Mouse (Mus musculus): Measurements from ENCODE around the gene Zfp827. TPM values are rescaled to one million over a fixed set of nuclear protein-coding genes. Genes with fewer than 3 reads are reported as not detected.

Zfp827 gene
- polyA plus RNA-seq, 1 experiment from 2014 or later = 11.6 TPM

DNA sequence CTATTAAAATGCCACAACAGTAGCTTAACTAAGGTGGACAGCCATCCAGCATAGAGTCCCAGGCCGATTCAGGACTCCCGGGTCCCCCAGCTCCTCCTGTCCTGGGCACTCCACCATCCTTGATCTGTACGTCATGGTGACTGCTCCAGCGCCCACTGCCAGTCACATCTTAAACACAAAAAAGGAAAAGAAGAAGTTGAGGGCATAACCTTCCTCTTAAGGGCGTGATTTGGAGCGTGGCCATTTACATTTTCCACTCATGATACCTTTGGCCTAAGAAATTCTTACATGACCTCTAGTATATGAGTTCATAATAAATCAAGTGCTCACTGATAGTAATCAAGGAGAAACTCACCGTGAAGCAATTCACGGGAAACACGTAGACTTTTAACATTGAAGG is 131.2 kb downstream of the Zfp827 start:
- DNase-seq (ENCODE audit: low spot score) = no peak
- no peaks in the 10 kb centered on the region; the same call in 1 of the 2 replicates for H3K36me3 ChIP-seq (ENCODE audit: control insufficient read depth, insufficient read depth, low read length)
- ATAC-seq (ENCODE audit: insufficient number of reproducible peaks, low FRiP score, low TSS enrichment, low read depth) = no peak

GRCm38 (mm10) chr8:79160302-79160701 is 132.1 kb downstream of the Zfp827 start:
- Histone ChIP-seq H3K9me3 (ENCODE audit: control insufficient read depth, low read length) (no peaks in the 10 kb centered on the region), H3K4me3 (ENCODE audit: low read depth, low read length) (no peak overlapping the region), H3K4me1 (ENCODE audit: control insufficient read depth, insufficient read depth, low read length) (peaks cover 4% of the 10 kb centered on the region; the same call in 1 of the 2 replicates), H3K27ac (replicated peaks; ENCODE audit: low read depth, low read length) (no peak overlapping the region), H3K27me3 (ENCODE audit: control insufficient read depth, insufficient read depth, low read length) (no peaks in the 10 kb centered on the region), H3K36me3 (ENCODE audit: control insufficient read depth, insufficient read depth, low read length) (no peaks in the 10 kb centered on the region; the same call in 1 of the 2 replicates), H3K9ac (ENCODE audit: low read length) (no peak overlapping the region), H3K4me2 (ENCODE audit: low read depth, severe bottlenecking) (no peak overlapping the region)
- DNase-seq (ENCODE audit: low spot score) (no peak), ATAC-seq (ENCODE audit: insufficient number of reproducible peaks, low FRiP score, low TSS enrichment, low read depth) (no peak)
- WGBS = 69% methylated on average over 4 of the region's 4 CpGs

More for the DNA sequence above, 131.2 kb downstream of the Zfp827 start:
- WGBS = 93% methylated on average over 9 of the region's 9 CpGs
- H3K9ac ChIP-seq (ENCODE audit: low read length) = no peak overlapping the region
- H3K4me3 ChIP-seq (ENCODE audit: low read depth, low read length) = no peak overlapping the region
- no peaks in the 10 kb centered on the region for H3K9me3 ChIP-seq (ENCODE audit: control insufficient read depth, low read length)
- H3K27ac ChIP-seq (replicated peaks; ENCODE audit: low read depth, low read length) = no peak overlapping the region
- no peak overlapping the region for H3K4me2 ChIP-seq (ENCODE audit: low read depth, severe bottlenecking)
- no peaks in the 10 kb centered on the region for H3K27me3 ChIP-seq (ENCODE audit: control insufficient read depth, insufficient read depth, low read length)
- H3K4me1 ChIP-seq (ENCODE audit: control insufficient read depth, insufficient read depth, low read length) = peaks cover 4% of the 10 kb centered on the region; the same call in 1 of the 2 replicates

- no peak overlapping the region for H3K4me3 ChIP-seq (ENCODE audit: low read depth, low read length)
- no peaks in the 10 kb centered on the region for H3K9me3 ChIP-seq (ENCODE audit: control insufficient read depth, low read length)
- no peak overlapping the region for H3K27ac ChIP-seq (replicated peaks; ENCODE audit: low read depth, low read length)
- DNase-seq (ENCODE audit: low spot score) = no peak
- H3K4me2 ChIP-seq (ENCODE audit: low read depth, severe bottlenecking) = no peak overlapping the region
- H3K36me3 ChIP-seq (ENCODE audit: control insufficient read depth, insufficient read depth, low read length) = no peaks in the 10 kb centered on the region; the same call in 1 of the 2 replicates
- H3K9ac ChIP-seq (ENCODE audit: low read length) = no peak overlapping the region
- peaks cover 4% of the 10 kb centered on the region; the same call in 1 of the 2 replicates for H3K4me1 ChIP-seq (ENCODE audit: control insufficient read depth, insufficient read depth, low read length)
- H3K27me3 ChIP-seq (ENCODE audit: control insufficient read depth, insufficient read depth, low read length) = no peaks in the 10 kb centered on the region
- 94% methylated on average over 4 of the region's 4 CpGs for WGBS
- no peak for ATAC-seq (ENCODE audit: insufficient number of reproducible peaks, low FRiP score, low TSS enrichment, low read depth)
These were observed 133.0 kb downstream of the Zfp827 start for GRCm38 (mm10) chr8:79161172-79161778.

DNA sequence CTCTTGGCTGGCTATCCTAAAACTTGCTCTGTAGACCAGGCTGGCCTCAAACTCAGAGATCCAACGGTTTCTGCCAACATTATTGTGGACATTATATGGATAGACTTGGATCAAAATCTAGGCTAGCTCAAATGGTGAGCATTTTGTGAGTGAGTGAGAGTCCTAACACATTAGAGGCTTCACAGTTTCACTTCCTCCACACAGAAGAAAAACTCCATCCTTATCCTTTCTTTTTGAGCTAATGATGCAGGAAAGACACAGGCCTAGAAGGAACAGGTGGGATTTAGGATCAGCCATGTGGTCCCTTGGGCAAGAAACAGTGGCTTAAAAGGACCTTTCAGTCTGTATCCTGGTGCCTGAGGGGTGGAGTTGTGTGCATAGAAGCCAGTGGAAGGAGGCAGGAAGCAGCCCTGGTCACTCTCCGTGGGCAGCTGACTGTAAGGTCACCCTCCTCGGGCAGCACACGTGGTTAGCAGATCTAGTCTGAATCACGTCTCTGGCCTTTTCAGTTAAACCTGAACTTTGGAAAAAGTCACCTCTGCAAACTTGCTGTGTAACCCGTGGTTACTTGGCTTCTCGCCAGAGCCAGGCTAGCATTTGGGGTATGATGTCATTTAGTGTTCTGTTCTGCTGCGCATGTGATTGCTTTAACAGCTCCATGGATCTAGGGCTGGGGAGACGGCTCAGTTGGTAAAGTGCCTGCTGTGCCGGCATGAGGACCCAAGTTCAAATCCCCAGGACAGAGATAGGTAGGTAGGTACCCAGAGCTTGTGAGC is 134.5 kb downstream of the Zfp827 start:
- Histone ChIP-seq H3K36me3 (ENCODE audit: control insufficient read depth, insufficient read depth, low read length) (no peaks in the 10 kb centered on the region), H3K9ac (ENCODE audit: low read length) (no peak overlapping the region), H3K4me3 (ENCODE audit: low read depth, low read length) (no peak overlapping the region), H3K27me3 (ENCODE audit: control insufficient read depth, insufficient read depth, low read length) (no peaks in the 10 kb centered on the region), H3K9me3 (ENCODE audit: control insufficient read depth, low read length) (no peaks in the 10 kb centered on the region), H3K4me2 (ENCODE audit: low read depth, severe bottlenecking) (no peak overlapping the region), H3K27ac (replicated peaks; ENCODE audit: low read depth, low read length) (no peak overlapping the region), H3K4me1 (ENCODE audit: control insufficient read depth, insufficient read depth, low read length) (peaks cover 2% of the 10 kb centered on the region; the same call in 1 of the 2 replicates)
- peak; percentile 48; the same call in 1 of the 2 replicates for ATAC-seq (ENCODE audit: insufficient number of reproducible peaks, low FRiP score, low TSS enrichment, low read depth)
- WGBS = 72% methylated on average over 10 of the region's 10 CpGs
- DNase-seq (ENCODE audit: low spot score) = peak; percentile 44

DNA sequence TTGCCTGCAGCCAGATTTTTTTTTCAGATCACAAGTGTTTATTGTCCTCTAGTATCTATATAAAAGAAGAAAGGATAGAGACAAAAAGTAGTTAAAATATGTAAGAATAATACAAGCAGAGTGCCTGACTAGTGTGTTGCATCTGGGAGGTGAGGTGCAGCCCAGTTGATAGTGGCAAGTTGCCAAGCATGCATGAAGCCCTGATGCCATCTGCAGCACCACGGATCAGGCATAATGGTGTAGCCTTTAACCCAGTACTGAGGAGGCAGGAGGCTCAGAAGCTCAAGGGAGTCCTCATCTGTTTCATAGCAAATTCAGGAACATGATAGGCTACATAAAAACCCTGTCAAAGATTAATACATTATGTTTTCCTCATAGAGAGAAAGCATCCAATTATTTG is 136.1 kb downstream of the Zfp827 start:
- no peak for ATAC-seq (ENCODE audit: insufficient number of reproducible peaks, low FRiP score, low TSS enrichment, low read depth)
- H3K27me3 ChIP-seq (ENCODE audit: control insufficient read depth, insufficient read depth, low read length) = no peaks in the 10 kb centered on the region
- H3K36me3 ChIP-seq (ENCODE audit: control insufficient read depth, insufficient read depth, low read length) = no peaks in the 10 kb centered on the region
- DNase-seq (ENCODE audit: low spot score) = no peak
- no peak overlapping the region for H3K4me3 ChIP-seq (ENCODE audit: low read depth, low read length)
- no peak overlapping the region for H3K27ac ChIP-seq (replicated peaks; ENCODE audit: low read depth, low read length)
- H3K4me1 ChIP-seq (ENCODE audit: control insufficient read depth, insufficient read depth, low read length) = no peaks in the 10 kb centered on the region
- no peak overlapping the region for H3K9ac ChIP-seq (ENCODE audit: low read length)
- WGBS = 85% methylated on average over 1 of the region's 1 CpGs
- no peaks in the 10 kb centered on the region for H3K9me3 ChIP-seq (ENCODE audit: control insufficient read depth, low read length)
- no peak overlapping the region for H3K4me2 ChIP-seq (ENCODE audit: low read depth, severe bottlenecking)

DNA sequence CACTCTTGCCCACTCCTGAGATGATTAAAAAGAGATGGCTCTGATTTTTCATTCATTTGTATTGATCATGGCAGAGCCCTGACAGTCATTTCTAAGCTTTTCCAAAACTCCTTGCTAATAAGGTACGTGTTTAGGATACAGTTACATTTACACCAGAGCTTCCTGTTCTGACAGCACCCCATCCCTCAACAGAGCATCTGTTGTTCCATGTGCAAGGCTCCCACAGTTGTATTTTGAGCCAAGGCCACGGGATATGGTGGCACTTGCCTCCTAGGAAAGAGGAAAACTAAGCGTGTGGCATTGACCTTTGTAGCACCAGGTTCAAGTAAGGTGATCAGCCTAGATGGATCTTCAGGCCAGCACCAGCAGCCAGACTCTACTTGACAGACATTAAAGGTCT is 137.0 kb downstream of the Zfp827 start:
- WGBS = 91% methylated on average over 3 of the region's 3 CpGs
- Histone ChIP-seq H3K36me3 (ENCODE audit: control insufficient read depth, insufficient read depth, low read length) (no peaks in the 10 kb centered on the region), H3K27me3 (ENCODE audit: control insufficient read depth, insufficient read depth, low read length) (no peaks in the 10 kb centered on the region), H3K9me3 (ENCODE audit: control insufficient read depth, low read length) (no peaks in the 10 kb centered on the region), H3K9ac (ENCODE audit: low read length) (no peak overlapping the region), H3K27ac (replicated peaks; ENCODE audit: low read depth, low read length) (no peak overlapping the region), H3K4me1 (ENCODE audit: control insufficient read depth, insufficient read depth, low read length) (no peaks in the 10 kb centered on the region), H3K4me3 (ENCODE audit: low read depth, low read length) (no peak overlapping the region), H3K4me2 (ENCODE audit: low read depth, severe bottlenecking) (no peak overlapping the region)
- ATAC-seq (ENCODE audit: insufficient number of reproducible peaks, low FRiP score, low TSS enrichment, low read depth) = no peak
- DNase-seq (ENCODE audit: low spot score) = no peak

DNA sequence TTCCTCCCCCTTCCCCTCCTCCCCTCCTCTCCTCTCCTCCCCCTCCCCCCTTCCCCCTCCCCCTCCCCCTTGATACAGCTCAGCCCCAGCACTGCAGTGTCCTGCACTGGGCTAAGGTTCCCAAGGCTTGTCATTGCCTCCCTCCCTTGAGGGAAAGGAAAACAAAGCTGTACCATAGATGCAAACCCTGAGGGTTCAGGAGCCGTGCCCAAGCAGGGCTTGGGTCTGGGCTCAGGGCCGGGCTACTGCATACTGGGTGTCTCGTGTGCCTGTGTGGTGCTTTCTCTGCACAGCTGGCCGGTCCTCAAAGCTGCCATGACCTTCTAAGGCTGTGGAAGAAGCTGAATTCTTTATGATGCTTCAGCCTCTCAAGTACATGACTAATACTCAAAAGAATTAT is 145.4 kb downstream of the Zfp827 start:
- no peak overlapping the region for H3K27ac ChIP-seq (replicated peaks; ENCODE audit: low read depth, low read length)
- H3K4me2 ChIP-seq (ENCODE audit: low read depth, severe bottlenecking) = no peak overlapping the region
- H3K36me3 ChIP-seq (ENCODE audit: control insufficient read depth, insufficient read depth, low read length) = peaks cover 4% of the 10 kb centered on the region; the same call in 1 of the 2 replicates
- H3K9me3 ChIP-seq (ENCODE audit: control insufficient read depth, low read length) = no peaks in the 10 kb centered on the region
- H3K4me3 ChIP-seq (ENCODE audit: low read depth, low read length) = no peak overlapping the region
- DNase-seq (ENCODE audit: low spot score) = no peak
- no peak overlapping the region for H3K9ac ChIP-seq (ENCODE audit: low read length)
- H3K4me1 ChIP-seq (ENCODE audit: control insufficient read depth, insufficient read depth, low read length) = no peaks in the 10 kb centered on the region
- no peaks in the 10 kb centered on the region for H3K27me3 ChIP-seq (ENCODE audit: control insufficient read depth, insufficient read depth, low read length)
- WGBS = 79% methylated on average over 4 of the region's 4 CpGs
- ATAC-seq (ENCODE audit: insufficient number of reproducible peaks, low FRiP score, low TSS enrichment, low read depth) = no peak

GRCm38 (mm10) chr8:79175991-79176390 is 147.8 kb downstream of the Zfp827 start:
- 80% methylated on average over 4 of the region's 4 CpGs for WGBS
- H3K4me3 ChIP-seq (ENCODE audit: low read depth, low read length) = no peak overlapping the region
- peaks cover 12% of the 10 kb centered on the region for H3K36me3 ChIP-seq (ENCODE audit: control insufficient read depth, insufficient read depth, low read length)
- H3K4me1 ChIP-seq (ENCODE audit: control insufficient read depth, insufficient read depth, low read length) = no peaks in the 10 kb centered on the region
- no peak for DNase-seq (ENCODE audit: low spot score)
- no peak overlapping the region for H3K4me2 ChIP-seq (ENCODE audit: low read depth, severe bottlenecking)
- no peaks in the 10 kb centered on the region for H3K27me3 ChIP-seq (ENCODE audit: control insufficient read depth, insufficient read depth, low read length)
- ATAC-seq (ENCODE audit: insufficient number of reproducible peaks, low FRiP score, low TSS enrichment, low read depth) = no peak
- H3K9ac ChIP-seq (ENCODE audit: low read length) = no peak overlapping the region
- no peaks in the 10 kb centered on the region for H3K9me3 ChIP-seq (ENCODE audit: control insufficient read depth, low read length)
- no peak overlapping the region for H3K27ac ChIP-seq (replicated peaks; ENCODE audit: low read depth, low read length)
